Mouse (Mus musculus) right cerebral cortex, postnatal 4 days (tissue): ENCODE measurements around the gene Tyw5.

Experiments used
- DNase-seq: peaks from one replicate; pipeline ENCODE4 v3.0.0-alpha.2; 2022

Gene Tyw5

GRCm38 (mm10) chr1:57406187-57407151 lies at the start of gene Tyw5, which contains the start of gene Maip1:
Tyw5 (minus strand) TSS chr1:57407101.
Maip1 (plus strand) TSS chr1:57406328.
- peak; percentile 79 for DNase-seq

DNA sequence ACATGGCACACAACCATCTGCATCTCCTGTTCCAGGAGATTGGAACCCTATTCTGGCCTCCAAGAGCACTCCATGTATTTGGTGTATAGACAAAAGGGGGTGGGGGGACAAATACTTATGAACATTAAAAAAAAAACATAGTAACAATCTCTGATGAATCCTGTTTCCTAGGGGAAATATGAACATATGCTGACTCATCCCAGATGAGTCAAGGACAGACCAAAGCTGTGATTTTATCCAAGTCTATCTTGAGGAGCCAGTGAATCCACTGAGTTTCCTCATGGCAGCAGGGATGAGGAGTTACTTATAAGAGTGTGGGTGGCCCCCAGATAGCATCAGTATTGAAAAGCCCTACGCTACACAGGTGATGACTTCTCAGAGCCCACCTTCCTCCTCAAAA lies 43.3 kb upstream of the Tyw5 start:
- no peak for DNase-seq

DNA sequence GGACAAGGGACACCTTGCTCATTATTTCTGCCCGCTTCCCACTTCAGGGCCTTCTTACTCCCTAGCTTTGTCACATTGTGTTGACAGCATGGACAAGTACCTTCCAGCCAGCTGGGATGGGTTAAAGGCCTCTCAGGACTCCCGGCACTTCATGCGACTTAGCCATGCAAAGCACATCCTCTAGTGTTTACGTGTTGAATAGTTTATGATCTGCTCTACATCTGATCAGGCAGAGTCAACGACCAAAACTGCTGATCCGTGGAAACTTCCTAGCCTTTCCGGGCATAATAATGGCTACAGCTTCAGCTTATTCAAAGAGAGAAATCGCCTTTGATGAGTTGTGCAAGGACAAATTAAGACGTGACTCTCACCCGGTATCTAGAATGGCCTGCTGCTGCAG lies 38.8 kb upstream of the Tyw5 start:
- no peak for DNase-seq

GRCm38 (mm10) chr1:57440771-57441170 lies 33.9 kb upstream of the Tyw5 start:
- DNase-seq = no peak

- DNase-seq = no peak
These were observed 32.1 kb upstream of the Tyw5 start for GRCm38 (mm10) chr1:57439026-57439425.

DNA sequence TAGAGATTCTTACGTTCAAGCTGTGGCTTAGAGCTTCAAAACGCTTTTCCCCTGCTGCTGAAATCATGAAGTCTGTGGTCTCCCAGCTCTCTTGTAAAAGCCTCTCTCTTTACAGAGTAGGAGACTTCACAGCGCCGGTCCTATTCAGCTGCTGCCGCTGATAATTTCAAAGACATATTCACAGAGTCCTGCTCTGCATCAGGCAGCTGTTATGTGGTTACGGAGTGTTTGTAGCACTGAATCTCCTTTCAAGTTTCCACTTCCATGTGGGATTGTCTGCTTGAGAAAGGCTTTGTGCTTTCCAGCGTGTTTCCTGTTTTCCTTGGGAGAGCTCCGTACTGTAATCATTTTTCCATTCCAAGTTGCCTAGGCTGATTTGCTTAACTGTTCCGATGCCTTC lies 30.1 kb upstream of the Tyw5 start:
- DNase-seq = peak; percentile 21

DNA sequence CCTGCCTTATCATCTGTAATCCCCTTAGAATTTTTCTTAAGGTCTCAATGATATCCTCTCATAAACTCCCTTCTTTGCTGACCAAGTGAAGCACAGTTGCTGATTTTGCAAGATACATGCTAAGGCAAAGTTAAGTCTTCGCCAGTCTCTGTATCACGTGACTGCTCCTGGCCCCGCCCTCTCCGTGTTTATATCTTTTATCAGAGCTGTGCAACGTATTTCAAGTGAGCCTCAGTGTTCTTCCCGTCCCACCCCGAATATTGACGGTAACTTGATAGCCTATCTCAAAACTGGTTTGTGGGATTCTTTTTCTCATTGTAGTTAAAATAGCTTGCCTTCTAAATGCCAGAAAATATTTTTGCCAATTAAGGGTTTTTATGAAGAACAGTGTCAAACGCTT lies 29.5 kb upstream of the Tyw5 start:
- DNase-seq = no peak

- DNase-seq = no peak
These were observed 26.2 kb upstream of the Tyw5 start for GRCm38 (mm10) chr1:57433141-57433540.

- no peak for DNase-seq
These were observed 23.0 kb upstream of the Tyw5 start for GRCm38 (mm10) chr1:57429786-57430483.

- peak; percentile 96 for DNase-seq
These were observed 21.7 kb upstream of the Tyw5 start for GRCm38 (mm10) chr1:57428368-57429308.

GRCm38 (mm10) chr1:57423696-57424095 lies 16.8 kb upstream of the Tyw5 start:
- no peak for DNase-seq

GRCm38 (mm10) chr1:57413397-57413796 lies 6.5 kb upstream of the Tyw5 start:
- DNase-seq = no peak

DNA sequence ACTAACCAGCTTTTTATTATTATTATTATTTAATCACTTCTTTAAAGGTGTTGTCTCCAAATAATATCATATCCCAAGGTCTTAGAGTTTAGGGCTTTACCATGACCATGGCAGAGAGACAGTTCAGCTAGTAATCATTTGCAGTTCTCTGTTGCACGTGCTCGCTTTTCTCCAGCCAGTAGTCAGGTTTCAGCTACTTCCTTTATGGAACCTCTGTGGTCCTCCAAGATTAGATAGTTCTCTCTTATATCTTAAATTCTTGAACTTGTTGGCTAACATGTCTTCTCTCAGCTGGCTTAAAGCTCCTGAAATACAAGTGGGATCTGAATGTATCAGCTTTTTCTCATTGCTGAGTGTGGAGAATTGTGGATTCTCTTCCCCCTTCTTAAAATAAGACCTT lies 2.1 kb upstream of the Tyw5 start:
- DNase-seq = no peak

DNA sequence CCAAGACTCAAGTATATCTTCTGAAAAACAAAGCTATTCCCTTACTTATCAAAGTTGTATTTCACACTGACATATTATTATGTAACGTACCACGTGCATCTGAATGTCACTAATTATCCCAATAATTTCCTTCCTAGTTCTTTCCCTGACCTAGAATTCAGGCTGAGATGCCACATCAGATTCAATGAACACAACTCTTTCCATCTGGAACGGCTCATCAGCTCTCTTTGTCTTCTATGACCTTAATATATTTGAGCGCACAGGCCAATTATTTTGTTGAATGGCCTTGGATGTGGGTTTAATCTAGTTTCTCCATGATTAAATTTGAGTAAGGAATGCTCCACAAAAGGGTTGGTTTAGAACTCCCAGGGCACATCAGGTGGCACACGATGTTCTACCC lies 4.8 kb downstream of the Tyw5 start:
- no peak for DNase-seq

DNA sequence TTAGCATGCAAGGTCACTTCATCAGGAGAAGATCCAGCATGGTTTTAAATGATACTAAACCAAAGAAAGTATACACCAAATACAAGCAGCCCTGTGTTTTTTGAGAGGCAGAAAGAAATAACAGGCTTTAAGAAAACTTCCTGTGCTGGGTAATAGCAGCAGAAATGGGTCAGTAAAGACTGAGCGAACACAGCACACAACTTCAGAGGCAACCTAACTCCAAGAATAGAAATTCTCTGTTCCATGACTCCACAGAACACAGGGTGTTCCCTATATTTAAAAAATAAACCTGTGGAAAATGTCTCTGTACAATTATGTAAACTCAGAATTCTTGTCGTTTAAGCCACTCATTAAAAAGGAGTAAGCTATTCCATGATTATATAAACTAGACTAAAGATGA lies 6.0 kb downstream of the Tyw5 start:
- no peak for DNase-seq

DNA sequence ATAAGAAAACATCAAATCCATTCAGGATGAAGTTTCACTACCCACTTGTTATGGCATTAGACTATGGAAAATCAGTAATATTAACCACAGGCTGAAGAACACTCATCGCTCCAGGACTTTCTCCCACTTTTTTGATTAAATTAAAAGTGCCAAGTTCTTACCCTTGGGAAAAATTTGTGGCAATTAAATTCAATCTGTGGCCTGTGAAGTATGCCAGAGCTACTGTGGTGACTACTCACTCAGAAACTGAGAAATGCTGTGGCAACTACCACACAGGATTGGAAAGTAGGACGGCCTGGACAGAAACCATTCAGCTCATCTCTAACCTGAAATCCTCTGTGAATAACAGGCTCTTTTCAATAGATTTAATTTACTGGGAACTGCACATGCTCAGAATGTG lies 6.6 kb downstream of the Tyw5 start:
- DNase-seq = no peak

DNA sequence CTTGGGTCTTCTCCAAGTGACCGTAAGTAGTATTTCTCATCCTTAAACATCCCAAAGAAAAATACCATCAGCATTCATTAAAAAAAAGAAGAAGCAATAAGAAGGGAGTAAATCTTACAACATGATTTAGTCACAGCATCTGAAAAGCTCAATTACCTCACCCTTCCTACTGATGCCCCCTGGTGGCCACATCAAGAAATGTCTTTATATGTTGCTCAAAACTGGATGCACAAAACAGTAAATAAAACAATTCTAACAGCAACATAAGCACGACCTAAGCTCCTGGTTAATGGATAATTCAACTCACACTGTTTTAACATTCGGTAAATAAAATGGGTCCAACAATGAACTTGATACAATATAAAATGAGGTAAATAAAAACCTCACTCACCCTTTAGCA lies 12.8 kb downstream of the Tyw5 start:
- DNase-seq = peak; percentile 77

- DNase-seq = no peak
These were observed 14.5 kb downstream of the Tyw5 start for GRCm38 (mm10) chr1:57392417-57392816.

DNA sequence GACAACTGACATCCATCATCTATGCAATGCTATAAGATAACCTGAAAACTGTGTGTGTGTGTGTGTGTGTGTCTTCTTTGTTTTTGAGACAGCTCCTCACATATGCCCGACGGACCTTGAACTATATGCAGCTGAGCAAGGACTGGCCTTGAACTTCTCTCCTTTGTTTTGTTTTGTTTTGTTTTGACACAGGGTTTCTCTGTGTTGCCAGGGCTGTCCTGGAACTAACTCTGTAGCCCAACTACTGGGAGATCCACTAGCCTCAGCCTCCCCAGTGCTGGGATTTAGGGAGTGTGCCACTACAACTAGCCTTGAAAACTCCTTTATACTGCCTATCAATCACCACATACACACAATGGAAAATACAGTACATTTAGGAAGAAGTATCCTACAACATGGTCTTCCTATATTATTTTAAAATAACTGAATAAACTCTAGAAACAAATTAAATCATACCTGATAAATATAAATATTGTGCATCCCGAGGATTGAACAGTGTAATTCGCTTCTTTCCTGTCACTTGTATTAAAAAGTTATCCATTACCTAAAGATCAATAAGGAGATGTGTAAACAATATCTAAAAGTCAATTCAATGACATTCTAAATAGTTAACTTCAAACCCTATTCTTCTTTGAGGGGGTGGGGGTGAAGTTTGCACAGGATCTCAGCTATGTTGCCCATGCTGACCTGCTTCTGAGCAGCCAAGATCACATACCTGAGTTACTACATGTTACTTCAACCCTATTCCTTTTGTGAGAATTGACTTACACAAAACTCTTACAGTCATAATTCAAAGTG lies 15.7 kb downstream of the Tyw5 start:
- no peak for DNase-seq

DNA sequence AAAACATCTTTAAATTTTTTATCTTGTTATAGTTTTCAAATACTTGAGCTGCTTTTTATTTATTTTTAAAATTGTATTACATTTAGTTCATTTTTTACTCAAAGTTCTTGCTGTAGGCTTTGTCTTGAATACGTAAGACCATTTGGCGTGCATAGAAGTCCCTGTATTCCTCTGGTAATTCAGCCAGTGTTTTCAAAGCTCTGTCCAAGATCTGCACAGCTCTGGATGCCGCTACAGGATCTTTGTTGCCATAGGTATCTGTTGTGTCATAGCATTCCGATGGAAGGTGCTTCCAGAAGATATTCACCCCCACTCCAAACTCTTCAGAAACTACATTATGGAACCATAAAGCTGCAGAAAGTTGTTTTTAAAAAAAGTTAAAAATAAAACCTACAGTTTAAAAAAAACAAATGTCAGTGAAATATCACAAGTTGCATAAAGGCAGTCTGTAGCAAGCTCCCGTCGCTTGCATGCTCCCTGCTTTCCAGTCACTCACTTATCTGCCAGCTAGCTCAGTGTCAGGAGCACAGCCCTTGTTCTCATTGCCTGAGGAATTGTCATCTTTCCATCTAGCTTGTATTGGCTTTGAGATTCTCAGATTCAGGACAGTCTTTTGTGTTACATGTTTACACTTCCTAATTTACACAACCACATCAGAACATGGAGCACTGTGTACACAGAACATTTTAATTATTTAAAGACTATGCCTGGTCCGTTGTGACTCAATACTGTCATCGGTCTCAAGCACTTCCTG lies 18.3 kb downstream of the Tyw5 start:
- no peak for DNase-seq

- DNase-seq = peak; percentile 52
These were observed 19.0 kb downstream of the Tyw5 start for GRCm38 (mm10) chr1:57387876-57388275.
